Mouse (Mus musculus): ENCODE data around the gene Glrx2. TPM values are rescaled to one million over a fixed set of nuclear protein-coding genes. Genes with fewer than 3 reads are reported as not detected.

The Glrx2 gene
- polyA plus RNA-seq, 1 experiment from 2014 or later = 99.7 TPM

DNA sequence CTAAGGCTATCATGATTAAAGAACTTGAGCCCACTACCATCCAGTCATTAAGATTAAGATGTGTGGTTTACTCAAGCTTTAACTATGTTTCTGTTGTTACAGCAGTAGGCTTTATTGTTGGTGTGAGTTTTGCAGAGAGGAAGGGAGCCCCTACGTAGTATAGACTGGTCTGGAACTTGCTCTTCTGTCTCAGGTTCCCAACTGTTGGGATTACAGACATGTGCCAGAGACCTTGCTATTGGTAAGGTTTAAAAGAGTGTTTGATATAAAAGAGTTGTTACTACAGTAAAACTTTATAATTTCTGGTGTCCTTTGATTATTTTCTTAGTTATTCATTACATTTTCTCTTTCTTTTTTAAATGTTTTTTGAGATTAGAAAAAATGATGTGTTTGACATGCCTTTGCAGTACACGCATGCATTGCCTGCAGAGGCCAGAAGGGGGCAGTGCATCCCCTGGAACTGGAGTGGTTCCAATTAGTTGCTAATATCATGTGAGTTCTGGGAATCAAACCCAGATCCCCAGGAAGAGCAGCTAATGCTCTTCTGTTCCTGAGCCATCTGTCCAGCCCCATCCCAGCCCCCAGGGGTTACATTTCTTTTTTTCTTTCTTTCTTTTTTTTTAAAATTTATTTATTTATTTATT is 72.6 kb downstream of the Glrx2 start:
- H3K4me2 ChIP-seq (replicated peaks) = no peak overlapping the region
- no peaks in the 10 kb centered on the region for H3K9me3 ChIP-seq (replicated peaks)
- ATAC-seq (ENCODE audit: insufficient number of reproducible peaks, low FRiP score, low TSS enrichment, low read depth) = no peak
- H3K4me1 ChIP-seq = no peaks in the 10 kb centered on the region
- 77% methylated on average over 2 of the region's 2 CpGs for whole genome bisulfite sequencing
- H3K27me3 ChIP-seq = no peaks in the 10 kb centered on the region
- H3K9ac ChIP-seq = no peak overlapping the region
- H3K4me3 ChIP-seq (replicated peaks) = no peak overlapping the region
- H3K27ac ChIP-seq (replicated peaks) = no peak overlapping the region
- no peaks in the 10 kb centered on the region for H3K36me3 ChIP-seq

Other genes with a start within 250 kb of the Glrx2 start
- 0.89 and 1.1 TPM in 2 replicates for gene B3galt2, start 75.7 kb upstream of the Glrx2 start, polyA plus RNA-seq (2015; fragmentation: Nextera tagmentation; extraction: Ambion mirVana)
- 27.3 and 28.7 TPM in 2 replicates for gene Cdc73, start 13.4 kb upstream of the Glrx2 start, polyA plus RNA-seq (2015; fragmentation: Nextera tagmentation; extraction: Ambion mirVana)
- 18.9 TPM in 2 replicates for gene Trove2, start 60.7 kb downstream of the Glrx2 start, polyA plus RNA-seq (2015; fragmentation: Nextera tagmentation; extraction: Ambion mirVana)
- gene Uchl5, start 60.9 kb downstream of the Glrx2 start, polyA plus RNA-seq (2015; fragmentation: Nextera tagmentation; extraction: Ambion mirVana) = 71.9 and 78.7 TPM in 2 replicates

Data from embryonic facial prominence, embryonic 15.5 days (tissue).